Mouse (Mus musculus): ENCODE data around the gene Nf2.

The Nf2 gene

DNA sequence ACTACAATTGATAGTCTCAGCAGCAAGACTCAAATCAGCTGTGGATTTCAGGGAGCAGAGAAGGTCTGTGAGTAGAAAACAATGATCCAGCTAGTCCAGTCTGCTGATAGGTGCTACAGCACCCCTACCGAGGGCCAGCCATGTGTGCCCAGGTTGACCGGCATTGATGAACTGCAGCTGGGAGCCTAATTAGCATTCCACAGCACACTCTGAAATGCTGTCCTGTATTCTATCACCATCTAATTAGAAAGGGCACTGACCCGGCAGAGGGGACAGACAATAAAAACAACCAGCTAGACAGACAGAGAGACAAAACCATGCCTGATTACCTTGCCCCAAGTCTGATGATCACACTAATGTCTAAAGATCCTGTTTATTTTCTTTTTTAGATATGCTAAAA, 56.3 kb downstream of the Nf2 start:
- DNase-seq (ENCODE audit: low read depth): no peak

DNA sequence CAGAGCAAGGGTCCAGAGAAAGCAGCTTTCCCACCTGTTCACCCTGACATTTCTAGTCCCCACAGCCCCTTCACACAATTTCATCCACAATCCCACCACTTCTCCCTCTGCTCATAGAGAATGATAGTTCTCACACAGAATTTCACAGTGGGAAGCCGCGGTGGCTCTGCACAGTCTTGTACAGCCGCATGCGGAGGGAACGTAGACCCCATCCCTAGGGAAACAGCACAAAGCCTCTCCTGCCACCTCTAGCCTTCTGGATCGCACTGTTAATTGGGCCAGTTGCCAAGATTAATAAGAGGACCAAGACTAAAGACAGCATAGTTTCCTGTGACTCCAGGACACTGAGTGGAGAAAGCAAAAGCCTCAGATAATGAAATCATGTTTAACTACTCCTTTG, 57.8 kb downstream of the Nf2 start:
- no peak for DNase-seq (ENCODE audit: low read depth)

DNA sequence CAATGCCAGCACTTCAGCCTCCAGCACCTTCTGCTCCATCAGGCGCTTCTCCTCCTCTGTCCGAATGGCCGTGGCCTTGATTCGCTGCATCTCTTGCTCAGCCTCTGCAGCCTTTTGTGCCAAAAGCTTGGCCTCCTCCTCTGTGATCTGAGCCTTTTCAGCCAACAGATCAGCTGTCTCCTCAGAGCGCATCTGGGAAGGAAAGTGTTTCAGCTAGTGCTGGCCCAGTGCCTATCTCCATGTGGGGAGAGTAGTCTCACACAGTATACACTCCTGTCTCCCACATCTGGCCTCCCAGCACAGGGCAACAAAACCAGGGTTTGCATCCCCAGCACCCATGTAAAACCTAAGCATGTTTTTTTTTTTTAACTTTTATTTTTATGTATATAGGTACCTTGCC, 59.6 kb downstream of the Nf2 start:
- no peak for DNase-seq (ENCODE audit: low read depth)

DNA sequence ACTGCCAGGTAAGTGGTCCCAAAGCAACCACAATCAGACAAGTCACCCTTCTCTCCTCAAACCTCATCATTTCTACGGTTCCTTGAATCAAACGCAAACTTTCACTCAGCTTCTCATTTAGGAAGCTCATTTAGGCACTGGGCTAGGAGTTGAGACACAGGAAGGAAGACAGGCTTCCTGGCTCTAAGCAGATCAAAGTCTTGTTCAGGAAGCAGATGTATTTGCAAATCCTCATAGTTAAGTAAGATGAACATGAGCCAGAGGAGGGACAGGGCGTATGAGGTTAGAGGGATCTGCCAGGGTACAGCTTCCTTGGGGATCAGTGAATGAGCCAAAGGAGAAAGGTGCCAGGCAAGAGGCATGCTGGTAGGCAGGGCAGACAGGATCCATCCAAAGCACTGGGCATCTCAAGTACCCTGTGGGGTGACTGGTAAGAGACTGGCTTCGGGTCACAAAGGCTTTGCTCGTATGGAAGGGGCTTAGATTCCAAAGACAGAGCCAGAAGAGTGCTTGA, 64.7 kb downstream of the Nf2 start:
- peak; percentile 47 for DNase-seq (ENCODE audit: low read depth)

DNA sequence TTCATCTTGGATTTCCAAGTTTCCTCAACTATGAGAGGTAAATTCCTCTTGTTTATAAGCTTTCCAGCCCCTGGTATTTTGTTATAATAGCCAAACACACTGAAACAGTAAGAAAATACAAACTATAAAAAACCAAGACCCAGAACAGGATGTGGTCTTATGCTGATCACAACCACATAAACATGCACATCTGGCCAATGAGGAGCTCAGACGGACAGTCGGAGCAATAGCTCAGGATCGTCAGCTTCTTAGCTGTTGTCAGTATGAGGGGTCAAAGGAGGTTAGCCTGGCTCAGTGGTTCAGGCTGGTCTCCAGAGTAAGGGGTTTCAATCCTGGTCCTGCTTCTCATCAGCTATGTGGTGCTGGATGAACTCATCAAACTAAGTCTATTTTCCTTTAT, 66.2 kb downstream of the Nf2 start:
- peak; percentile 57 for DNase-seq (ENCODE audit: low read depth)

DNA sequence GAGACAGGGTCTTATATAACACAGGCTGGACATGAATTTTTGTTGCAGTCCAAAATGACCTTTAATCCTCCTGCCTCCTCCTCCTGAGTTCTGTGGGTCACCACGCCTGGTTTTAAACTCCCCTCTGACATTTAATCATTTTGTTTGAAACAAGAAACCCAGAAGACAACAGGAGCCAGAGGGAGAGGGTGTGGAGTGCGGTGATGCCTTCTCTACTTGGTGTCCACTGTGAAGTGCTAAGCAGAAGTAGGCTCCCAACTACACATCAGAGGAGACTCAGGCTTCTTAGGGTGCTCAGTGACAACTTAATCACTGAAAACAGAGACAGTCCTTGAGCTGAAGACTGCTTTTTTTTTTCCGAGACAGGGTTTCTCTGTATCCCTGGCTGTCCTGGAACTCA, 68.4 kb downstream of the Nf2 start:
- DNase-seq (ENCODE audit: low read depth): no peak

DNA sequence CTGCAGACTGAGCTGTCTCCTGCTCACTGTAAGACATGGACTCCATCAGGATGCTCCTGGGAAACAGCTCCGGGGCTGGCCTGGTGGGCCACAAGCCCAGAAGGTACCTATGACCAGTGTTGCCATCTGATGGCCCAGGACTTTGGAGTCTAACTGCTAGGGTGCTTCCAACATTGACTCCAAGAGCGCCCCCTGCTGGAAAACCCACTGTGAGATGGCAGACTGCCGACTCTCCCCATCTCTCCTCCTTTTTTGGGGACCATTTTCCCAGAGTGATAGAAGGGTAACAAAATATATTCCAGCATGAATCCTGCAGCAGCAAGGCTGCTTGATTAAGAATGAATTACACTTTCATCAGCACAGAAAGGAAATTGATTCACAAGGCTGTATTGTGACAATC, 76.4 kb downstream of the Nf2 start:
- peak; percentile 80 for DNase-seq (ENCODE audit: low read depth)

DNA sequence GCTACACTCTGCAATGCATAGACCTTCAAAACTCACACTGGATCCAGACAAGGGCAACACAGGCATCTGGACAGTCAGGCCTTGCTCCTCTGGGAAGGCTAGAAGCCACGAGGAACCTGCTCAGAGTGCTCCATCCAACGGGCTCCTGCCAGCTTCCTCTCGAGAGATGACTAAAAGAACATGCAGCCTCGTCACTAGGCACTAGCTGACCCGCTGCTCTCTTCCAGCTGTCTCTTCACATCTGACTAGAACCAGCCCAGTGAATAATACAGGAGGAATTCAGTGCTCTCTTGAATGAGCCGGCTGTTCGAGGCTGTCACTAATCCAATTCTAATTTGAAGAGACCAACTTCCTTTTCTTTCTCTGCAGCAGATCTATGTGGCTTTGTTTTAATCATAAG, 77.6 kb downstream of the Nf2 start:
- no peak for DNase-seq (ENCODE audit: low read depth)

DNA sequence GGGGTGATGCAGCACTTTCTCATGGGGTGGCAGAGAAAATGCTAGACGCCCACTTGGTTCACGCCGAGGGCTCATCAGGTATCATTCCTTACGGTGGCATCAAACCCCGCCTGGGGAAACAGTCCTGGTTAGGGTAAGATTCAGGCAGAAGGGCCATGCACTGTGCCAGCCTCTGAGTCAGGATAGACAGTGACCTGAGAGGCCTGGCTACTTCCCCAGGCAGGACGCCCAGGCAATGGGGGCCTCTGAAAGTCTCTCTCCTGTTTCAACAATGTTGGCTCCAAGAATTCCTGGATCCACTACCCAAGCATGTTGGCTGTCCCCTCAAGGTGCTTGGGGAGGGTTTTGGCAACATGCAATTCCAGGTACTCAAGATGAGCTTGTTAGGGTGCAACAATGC, 79.5 kb downstream of the Nf2 start:
- DNase-seq (ENCODE audit: low read depth): no peak

DNA sequence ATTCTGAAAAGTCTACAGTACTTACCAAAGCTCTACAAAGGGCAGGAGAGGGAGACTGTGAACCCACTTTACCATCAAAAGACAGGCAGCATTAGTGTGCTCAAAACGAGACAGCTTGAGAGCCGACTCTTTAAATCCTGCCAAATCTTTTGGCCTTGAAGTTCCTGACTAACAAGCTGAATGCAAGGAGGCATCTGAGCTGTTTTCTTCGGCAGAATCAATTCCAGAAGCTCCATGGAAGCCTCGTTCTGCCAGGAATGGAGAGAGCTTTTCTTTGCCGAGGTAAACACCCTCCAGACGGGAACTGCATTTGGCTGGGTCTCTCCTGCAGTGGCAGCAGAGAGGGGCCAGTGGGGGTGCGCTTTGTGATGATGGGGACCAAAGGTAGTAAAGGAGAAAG, 80.0 kb downstream of the Nf2 start:
- no peak for DNase-seq (ENCODE audit: low read depth)

DNA sequence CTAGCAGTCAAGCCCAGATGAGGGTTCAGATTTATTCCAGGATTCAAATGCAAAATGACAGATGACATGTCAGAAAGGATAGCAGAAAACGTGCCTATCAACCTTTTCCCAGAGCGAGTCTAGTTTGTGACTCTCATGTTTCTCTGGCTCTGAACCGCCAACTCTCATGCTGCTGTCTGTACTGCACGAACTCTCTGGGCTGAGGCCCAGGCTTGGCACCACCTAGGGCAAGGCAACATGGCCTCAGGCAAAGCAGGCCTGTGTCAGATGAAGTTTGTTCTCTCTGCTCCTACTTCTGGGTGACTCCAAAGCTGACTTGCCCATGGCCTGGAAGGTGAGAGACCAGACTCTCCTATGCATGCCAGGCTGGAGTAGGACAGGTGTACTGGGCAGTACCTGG, 80.9 kb downstream of the Nf2 start:
- no peak for DNase-seq (ENCODE audit: low read depth)

DNA sequence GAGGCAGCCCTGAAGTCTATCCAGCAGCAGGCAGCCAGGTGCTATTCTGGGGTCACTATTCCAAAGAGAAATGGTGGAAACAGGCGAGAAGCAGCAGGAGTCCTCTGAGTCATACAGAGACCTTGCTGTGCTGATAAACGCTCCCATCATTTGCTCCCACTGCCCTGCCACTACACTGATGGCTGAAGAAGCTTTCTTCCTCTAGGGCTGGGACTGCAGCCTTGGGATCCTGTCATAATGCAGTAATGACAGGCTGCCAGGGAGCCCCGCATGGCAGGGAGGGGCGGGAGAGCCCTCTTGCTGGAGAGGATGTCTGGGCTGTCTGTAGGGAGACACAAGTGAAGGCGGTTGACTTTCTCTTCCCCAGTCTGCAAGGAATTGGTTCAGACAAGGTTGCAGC, 84.9 kb downstream of the Nf2 start:
- no peak for DNase-seq (ENCODE audit: low read depth)

DNA sequence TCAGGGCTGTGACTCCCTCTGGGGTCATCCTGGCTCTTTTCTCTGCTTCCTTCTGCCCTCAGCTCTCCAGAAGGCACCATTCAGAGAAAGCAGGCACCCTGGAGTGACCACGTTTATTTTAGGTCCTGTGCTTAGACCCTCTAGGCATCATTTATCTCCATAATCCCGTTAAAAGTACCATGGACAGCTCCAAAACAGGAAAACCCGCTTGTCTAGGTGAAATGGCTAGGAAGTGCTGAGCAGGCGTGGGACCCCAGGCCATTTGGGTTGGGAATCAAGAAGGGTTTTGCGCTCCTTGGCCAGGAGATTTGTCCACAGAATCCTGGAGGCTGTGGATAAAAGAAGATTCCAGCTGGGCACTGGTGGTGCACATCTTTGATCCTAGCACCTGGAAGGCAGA, 85.7 kb downstream of the Nf2 start:
- DNase-seq (ENCODE audit: low read depth): no peak

DNA sequence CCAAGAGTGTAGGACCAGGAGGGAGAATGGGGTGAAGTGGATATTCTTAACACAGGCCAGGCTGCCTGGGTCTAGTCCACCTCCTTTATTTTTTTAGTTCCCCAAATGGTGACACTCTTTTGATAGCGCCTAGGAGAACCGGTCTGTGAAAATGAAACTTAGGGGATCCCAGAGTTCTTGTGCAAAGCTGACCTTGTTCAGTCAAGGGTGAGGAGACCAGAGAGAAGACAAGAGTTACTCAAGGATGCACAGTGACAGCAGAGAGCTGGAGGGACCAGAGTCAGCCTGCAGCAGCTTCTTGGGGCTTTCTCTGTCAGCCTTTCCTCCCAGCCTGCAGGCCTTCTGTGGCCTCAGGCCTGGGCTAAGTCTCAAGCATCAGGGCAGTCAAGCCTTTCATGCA, 86.8 kb downstream of the Nf2 start:
- DNase-seq (ENCODE audit: low read depth): no peak

DNA sequence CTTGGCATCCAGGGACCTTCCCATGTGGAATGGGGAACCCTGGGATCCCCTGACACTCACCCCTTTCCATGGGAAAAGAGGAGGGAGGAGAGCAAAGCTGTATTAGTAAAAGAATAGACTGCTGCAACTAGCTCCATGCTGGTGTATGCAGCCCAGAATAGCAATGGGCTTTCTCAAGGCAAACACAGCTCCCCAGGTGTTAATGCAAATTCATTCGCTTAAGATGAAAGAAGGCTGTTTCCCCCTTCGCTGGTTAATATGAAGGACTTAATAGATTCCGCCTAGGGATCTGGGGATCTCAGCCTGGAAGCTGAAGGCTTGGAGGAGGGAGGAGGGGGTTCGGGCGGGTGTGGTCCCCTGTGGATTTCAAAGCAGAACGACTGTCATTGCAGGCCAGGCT, 87.3 kb downstream of the Nf2 start:
- no peak for DNase-seq (ENCODE audit: low read depth)

DNA sequence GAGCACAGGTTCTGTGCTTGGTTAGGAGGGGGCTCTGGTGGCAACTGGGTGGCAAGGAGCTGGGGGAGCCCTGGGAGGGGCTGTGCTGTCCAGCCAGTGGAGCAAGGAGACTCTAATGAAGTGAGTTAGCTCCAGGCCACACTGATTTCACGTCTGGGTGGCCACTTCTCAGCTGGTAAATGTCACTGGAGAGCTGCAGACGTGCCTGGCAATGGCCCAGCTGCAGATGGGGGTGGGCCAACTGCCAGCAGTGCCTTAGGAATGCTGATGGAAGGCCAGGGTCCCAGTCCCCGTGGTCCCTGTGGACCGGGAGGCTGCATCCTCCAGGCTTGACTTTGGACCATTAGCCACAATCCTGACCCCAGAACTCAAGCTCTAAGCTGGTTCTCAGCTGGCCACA, 88.9 kb downstream of the Nf2 start:
- no peak for DNase-seq (ENCODE audit: low read depth)

DNA sequence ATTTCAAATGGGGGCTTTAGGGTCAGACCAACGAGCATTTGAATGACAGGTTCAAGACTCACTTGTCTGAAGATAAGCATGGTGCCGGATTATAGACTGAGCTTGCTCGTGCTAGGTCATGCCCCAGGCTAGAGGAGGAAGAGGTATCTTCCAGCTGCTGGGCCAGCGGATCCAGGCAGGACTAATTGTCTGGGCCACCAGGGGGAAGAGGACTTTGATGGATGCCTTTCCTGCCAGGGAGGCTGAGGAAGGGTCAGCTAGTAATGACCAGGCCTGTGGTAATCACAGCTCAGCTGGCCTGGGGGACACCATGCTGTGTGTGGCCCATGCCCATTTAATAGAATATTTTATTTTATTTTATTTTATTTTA, 91.6 kb downstream of the Nf2 start:
- no peak for DNase-seq (ENCODE audit: low read depth)

DNA sequence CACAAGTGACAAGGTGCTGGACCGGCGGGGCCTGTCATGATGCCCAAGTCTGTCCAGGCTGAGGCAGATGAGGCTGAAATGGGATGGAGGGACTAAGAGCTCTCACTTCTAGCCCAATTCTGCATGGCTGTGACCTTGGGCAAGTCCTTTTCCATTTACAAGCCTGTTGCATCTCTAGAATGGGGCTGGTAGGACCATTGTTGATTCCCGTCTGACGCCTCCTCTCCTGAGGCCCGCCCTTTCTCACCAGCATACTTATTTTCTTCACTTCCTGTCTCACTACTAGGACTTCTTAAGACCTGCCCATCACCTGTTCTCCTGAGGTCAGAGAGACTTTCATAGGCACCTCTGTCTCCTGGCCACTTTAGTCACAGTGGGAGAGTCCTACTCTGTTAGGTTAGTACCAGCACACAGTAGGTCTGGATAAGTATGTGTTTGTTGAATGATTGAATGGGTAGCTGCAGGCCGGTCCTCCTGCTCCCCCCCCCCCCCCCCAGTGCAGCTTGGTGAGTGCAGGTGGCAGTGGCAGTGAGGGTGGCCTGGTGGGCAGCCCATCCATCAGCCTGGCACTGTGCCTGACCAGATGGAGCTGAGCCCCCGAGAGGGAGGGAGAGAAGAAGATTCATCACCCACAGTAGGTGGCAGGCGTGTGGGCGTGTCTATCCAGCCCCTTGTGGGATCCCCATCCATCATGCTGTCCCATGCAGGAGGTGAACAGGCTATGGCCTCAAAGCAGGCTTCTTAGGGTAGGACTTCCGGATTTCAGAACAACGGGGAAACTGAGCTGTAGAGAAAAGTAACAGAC, 92.2 kb downstream of the Nf2 start:
- no peak for DNase-seq (ENCODE audit: low read depth)

DNA sequence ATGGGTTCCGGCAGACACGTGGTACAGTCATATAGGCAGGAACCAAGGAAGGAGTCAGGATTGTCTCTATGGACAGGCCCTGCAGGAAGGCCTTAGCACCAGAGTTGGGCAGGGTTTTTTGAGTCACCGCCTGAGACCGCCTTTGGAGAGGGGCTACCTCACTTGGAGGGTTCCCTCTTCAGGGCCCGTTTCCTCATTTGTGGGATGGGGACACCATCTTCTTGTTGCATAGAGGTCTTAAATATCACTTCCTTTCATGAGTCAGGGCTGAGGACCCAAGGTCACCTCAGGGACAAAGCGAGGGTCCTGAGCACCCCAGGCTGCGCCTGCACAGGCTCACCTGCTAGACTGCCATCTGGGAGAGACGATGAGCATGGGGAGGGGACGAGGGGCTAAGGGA, 92.9 kb downstream of the Nf2 start:
- DNase-seq (ENCODE audit: low read depth): no peak

DNA sequence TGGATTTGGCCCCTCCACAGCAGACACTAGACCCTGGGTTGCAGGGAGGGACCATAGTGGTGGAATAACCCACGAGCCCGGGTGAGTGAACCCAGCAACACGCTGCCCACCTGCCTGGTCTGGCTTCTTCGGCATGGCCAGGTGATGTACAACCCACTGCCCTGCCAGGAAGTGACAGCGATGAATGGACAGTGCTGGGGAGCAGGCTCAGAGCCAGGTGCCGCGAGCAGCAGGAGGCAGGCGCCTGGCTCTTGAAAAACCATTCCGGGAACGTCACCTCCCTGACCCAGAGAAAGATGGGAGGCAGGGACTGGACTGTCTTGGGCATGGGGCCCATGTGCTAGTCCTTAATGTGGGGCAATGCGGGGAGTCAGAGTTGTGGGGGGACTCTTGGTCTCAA, 94.5 kb downstream of the Nf2 start:
- DNase-seq (ENCODE audit: low read depth): no peak

DNA sequence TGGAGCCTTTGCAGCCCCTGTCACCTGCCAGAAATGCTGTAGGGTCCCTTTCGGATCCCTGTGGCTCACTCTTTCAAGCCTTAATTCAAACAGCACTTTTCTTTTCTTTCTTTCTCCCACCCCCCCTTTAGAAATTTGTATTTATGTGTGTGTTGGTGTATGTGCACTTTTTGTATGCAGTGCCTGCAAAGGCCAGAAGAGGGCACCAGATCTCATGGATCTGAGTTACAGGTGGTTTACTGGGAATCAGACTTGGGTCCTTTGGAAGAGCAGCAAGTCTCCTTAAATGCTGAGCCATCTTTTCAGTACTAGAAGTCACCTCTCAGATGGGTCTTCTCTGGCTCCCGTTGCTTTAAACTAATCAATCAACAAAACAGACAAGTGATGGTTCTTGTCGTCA, 95.3 kb downstream of the Nf2 start:
- peak; percentile 52 for DNase-seq (ENCODE audit: low read depth)

DNA sequence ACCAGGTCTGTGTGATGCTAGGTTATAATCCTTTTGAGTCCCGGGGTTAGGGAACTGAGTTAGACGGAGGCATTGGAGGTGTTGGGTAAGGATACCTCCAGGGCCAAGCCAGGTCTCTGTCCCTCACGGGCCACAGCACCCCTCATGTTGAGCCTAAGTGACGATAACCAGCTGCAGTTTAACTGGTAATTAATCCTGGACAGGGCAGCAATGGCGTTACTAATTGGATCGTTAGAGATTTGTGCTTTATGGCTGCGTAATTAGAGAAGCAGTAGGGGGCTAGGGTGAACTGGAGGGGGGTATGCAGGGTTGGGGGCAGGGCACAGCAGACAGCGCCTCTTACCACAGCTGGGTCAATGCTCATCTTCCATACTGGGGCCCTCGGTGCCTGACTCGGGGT, 96.5 kb downstream of the Nf2 start:
- no peak for DNase-seq (ENCODE audit: low read depth)

DNA sequence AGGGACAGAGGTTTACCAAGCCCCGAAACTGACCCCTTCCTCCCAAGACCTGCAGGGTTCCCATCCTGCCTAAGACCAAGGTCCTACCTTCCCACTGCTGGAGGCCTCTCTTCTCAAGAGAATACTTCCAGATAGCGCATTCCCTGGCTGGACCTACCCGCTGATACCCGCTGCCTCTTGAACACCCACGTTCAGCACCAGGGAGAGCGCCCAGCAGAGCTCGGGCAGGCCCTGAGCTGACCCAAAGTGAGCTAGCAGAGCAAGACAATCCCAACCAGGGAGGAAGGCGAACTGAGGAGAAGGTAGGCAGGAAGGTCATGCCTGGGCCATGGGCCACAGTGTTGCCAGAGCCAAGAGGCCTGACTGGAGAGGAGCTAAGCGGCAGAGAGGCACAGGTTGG, 99.1 kb downstream of the Nf2 start:
- peak; percentile 66 for DNase-seq (ENCODE audit: low read depth)

DNA sequence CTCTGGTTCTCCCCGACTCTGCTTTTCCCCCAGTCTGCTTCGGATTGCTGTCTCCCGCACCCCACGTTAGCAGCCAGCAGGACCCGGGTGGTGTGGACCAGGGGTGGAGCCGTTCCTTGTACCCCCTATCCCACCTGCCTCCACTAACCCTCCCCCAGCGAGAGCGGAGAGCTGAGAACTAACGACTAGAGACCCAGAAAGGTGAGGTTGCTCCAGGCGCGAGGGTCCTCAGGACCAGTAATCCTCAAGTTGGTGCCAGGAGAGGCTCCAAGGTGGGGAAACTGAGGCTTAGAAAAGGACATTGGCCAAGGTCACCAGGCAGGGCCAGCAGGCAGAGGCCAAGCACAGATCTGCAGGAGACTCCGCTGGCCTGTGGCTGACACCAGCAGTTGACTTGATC, 102.1 kb downstream of the Nf2 start:
- DNase-seq (ENCODE audit: low read depth): no peak

DNA sequence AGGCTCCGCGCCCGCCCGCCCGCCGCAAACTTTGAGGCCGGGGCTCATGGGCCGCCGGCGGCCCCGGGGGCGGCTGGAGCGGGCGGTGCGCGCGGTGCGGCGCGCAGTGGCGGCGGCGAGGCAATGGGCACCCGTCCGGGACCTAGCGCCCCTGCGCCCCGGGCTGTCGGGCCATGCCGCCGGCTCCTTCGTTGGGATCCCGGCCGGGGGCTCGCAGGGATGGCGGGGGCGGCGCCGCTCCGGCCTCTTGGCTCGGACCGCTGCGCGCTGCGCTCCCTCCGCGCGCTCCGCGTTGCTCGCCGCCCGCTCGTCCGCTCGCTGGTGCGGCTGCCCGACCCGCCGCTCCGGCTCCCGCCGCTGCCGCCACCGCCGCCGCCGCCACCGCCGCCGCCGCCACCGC, 102.6 kb downstream of the Nf2 start, which contains the start of gene Cabp7:
TSS of gene Cabp7 (minus strand) at position 46 of the 400 bp plus-strand sequence.
- DNase-seq (ENCODE audit: low read depth): no peak
